Comparison of ENCODE assay signal across 1 mouse cellular context in the genomic region with DNA sequence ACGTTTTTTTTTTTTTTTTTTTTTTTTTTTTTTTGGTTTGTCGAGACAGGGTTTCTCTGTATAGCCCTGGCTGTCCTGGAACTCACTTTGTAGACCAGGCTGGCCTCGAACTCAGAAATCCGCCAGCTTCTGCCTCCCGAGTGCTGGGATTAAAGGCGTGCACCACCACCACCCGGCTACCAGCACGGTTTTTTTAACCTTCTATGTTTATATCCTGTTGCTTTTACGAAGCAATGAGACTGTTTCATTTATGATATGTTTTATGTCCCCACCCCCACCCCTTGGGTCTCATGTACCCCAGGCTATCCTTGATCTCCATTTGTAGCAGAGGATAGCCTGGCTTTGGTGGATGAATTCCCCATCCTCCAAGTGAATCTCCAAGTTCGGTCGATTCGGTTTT.
A peak's percentile ranks its signal among the peaks of the same experiment; 100 is the strongest.
TF ChIP-seq lines count a peak whose summit lies in the region.

No protein-coding gene starts in this region.

TF ChIP-seq in CH12.LX, 34 proteins besides CTCF, POLR2A, EP300 and RAD21:
- TF ChIP-seq ZNF384 (IDR thresholded peaks at IDR 0.05; ENCODE audit: low read depth, low read length) (peak; percentile 74), CHD1 (IDR thresholded peaks at IDR 0.05; ENCODE audit: low read depth, low read length) (peak; percentile 70; the same call in 1 of the 2 replicates)
